Mouse (Mus musculus) spleen, adult 2 months (tissue): Measurements from ENCODE around the gene Tspan3. TPM values are rescaled to one million over a fixed set of nuclear protein-coding genes. Genes with fewer than 3 reads are reported as not detected.
A peak's percentile ranks its signal among the peaks of the same experiment; 100 is the strongest.

ENCODE experiments used
- DNase-seq, 2 experiments: peaks; one replicate each; pipeline versions ENCODE4 v3.0.0 to v3.0.0-alpha.2; 2012 to 2021; ENCODE audit warnings: low spot score in 2 of 2, low read depth in 1 of 2
- H3K27ac ChIP-seq: fragments of 200-500 bp; 2 replicates; pipeline ENCODE4 v1.5.1; 2012; ENCODE audit warnings: low read length, inconsistent platforms; ENCODE audit not compliant: insufficient read depth
- H3K27me3 ChIP-seq: fragments of 200-500 bp; 2 replicates; pipeline ENCODE4 v1.6.1; 2012; ENCODE audit warnings: mild to moderate bottlenecking, moderate library complexity, low read length, inconsistent platforms; ENCODE audit not compliant: control insufficient read depth, insufficient read depth
- H3K36me3 ChIP-seq: fragments of 200-500 bp; 2 replicates; pipeline ENCODE4 v1.6.1; 2012; ENCODE audit warnings: mild to moderate bottlenecking, low read length, inconsistent platforms; ENCODE audit not compliant: control insufficient read depth, insufficient read depth
- H3K4me1 ChIP-seq: fragments of 200-500 bp; 2 replicates; pipeline ENCODE4 v1.6.1; 2011; ENCODE audit warnings: inconsistent platforms; ENCODE audit not compliant: control insufficient read depth, insufficient read depth, insufficient read length
- H3K4me3 ChIP-seq: fragments of 200-500 bp; 2 replicates; pipeline ENCODE4 v1.5.1; 2011; ENCODE audit warnings: mild to moderate bottlenecking, inconsistent platforms; ENCODE audit not compliant: insufficient read depth, insufficient read length; ENCODE audit errors: extremely low read depth
- CTCF ChIP-seq: fragments of 200-500 bp; IDR thresholded peaks from 2 replicates; pipeline ENCODE4 v1.5.1; 2011; ENCODE audit warnings: mild to moderate bottlenecking, inconsistent platforms; ENCODE audit not compliant: insufficient read depth, insufficient read length, insufficient replicate concordance; ENCODE audit errors: extremely low read depth
- POLR2A ChIP-seq: fragments of 200-500 bp; IDR thresholded peaks from 2 replicates; pipeline ENCODE4 v1.6.1; 2011; ENCODE audit warnings: low read depth, low read length, inconsistent platforms
- WGBS: fragments of 180-500 bp; shearing (Covaris S2); methylation state at CpG from one replicate; pipeline ENCODE4 v1.1.7; 2018; 5-methylcytosine and 5-hydroxymethylcytosine counted together
- polyA plus RNA-seq: library from polyadenylated mRNA; depleted of rRNA; stranded (reverse); fragments of >200 nt; gene quantifications from 2 replicates; pipeline ENCODE4 v1.2.3, GENCODE M21; 2012; rRNA removed

Tspan3 gene
- polyA plus RNA-seq, 1 experiment = 55.6 TPM

DNA sequence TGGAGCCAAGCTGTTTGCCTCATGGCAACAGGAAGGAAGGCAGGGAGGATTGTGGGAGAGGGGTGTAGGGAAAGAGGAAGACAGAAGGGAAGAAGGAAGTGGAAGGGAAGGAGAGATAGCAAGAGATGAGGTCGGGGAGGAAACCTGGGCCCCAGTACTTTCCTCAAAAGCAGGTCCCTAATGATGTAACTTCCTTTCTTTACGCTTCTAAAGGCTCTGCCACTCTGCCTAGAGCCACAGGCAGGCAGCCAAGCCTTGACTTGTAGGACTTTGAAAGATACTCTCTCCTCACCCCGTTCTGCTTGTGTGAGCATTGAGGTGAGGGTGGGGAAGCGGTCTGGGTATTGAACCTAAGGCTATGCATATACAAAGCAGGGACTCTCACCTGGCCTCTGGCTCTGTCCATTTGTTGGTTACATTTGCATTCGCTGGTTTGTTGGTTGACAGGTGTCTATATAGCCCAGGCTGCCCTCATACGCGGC, 65.2 kb downstream of the Tspan3 start:
- peak in 1 of 2 experiments; percentile 44 for DNase-seq
- H3K27ac ChIP-seq = peak overlapping the region; percentile 40
- 30% methylated on average over 7 of the region's 7 CpGs for WGBS

DNA sequence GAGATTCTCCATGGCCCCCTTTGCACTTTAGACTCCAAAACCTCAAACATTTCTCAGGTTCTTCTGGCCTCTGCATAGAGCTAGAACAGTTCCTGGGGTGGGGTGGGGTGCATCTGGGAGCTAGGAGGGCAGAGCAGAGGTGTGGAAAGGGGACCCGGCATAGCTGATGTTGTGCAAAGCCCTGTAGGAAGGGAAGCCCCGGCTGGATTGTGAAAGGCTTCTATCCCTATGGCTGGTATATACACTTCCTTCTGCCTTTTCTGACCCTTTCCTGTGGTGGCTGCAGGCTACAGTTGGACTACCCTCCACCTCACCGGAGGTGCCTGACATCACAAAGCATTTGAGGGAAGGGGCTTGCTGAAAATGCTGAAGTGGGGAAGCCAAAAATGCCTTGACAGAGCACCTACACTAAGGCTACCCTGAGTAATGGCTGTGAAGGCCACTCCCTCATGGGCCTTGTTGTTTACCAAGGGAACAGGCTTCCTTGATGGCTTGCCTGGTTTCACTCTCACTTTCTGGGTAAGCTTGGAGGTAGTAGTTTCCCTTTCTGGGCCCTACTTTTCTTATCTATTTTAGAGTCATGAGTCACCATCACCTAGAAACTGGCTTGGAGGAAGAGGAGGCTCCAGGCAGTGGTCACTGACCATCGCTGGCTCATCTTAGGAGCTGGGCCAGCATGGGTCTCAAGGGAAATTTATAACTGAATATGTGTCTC, 67.5 kb downstream of the Tspan3 start:
- H3K27ac ChIP-seq = peak overlapping the region; percentile 44
- WGBS = 24% methylated on average over 4 of the region's 4 CpGs
- DNase-seq = no peak

More for the DNA sequence above, 65.2 kb downstream of the Tspan3 start:
- Histone ChIP-seq H3K4me3 (no peak overlapping the region), H3K36me3 (peaks cover 1% of the 10 kb centered on the region; the same call in 1 of the 2 replicates), H3K27me3 (no peaks in the 10 kb centered on the region), H3K4me1 (peaks cover 34% of the 10 kb centered on the region)
- TF ChIP-seq CTCF (no peak), POLR2A (no peak)

DNA sequence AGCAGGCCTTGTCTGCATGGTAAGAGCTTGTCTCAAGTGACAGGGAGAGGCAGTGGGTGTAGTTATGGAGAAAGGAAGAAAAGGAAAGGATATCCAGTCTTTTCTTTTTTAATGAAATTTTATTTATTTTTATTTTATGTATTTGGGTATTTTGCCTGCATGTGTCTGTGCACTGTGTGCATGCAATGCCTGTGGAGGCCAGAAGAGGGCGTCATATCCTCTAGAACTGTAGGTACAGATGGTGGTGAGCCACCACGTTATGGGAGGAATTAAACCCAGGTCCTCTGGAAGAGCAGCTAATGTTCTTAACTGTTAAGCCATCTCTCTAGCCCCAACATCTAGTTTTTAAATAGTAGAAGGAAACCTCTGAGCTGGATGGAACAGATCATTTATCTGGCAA, 73.2 kb downstream of the Tspan3 start:
- Histone ChIP-seq H3K36me3 (peaks cover 1% of the 10 kb centered on the region; the same call in 1 of the 2 replicates), H3K4me3 (no peak overlapping the region; the same call in 1 of the 2 replicates), H3K4me1 (peaks cover 15% of the 10 kb centered on the region; the same call in 1 of the 2 replicates), H3K27ac (peak overlapping the region; percentile 71; the same call in 1 of the 2 replicates), H3K27me3 (no peaks in the 10 kb centered on the region)
- 29% methylated on average over 2 of the region's 2 CpGs for WGBS
- no peak for TF ChIP-seq POLR2A
- TF ChIP-seq CTCF = peak; percentile 11; the same call in 1 of the 2 replicates
- DNase-seq = no peak

More for the DNA sequence above, 67.5 kb downstream of the Tspan3 start:
- Histone ChIP-seq H3K4me1 (peaks cover 15% of the 10 kb centered on the region; the same call in 1 of the 2 replicates), H3K36me3 (peaks cover 1% of the 10 kb centered on the region; the same call in 1 of the 2 replicates), H3K4me3 (no peak overlapping the region), H3K27me3 (no peaks in the 10 kb centered on the region)
- TF ChIP-seq CTCF (no peak), POLR2A (no peak)

DNA sequence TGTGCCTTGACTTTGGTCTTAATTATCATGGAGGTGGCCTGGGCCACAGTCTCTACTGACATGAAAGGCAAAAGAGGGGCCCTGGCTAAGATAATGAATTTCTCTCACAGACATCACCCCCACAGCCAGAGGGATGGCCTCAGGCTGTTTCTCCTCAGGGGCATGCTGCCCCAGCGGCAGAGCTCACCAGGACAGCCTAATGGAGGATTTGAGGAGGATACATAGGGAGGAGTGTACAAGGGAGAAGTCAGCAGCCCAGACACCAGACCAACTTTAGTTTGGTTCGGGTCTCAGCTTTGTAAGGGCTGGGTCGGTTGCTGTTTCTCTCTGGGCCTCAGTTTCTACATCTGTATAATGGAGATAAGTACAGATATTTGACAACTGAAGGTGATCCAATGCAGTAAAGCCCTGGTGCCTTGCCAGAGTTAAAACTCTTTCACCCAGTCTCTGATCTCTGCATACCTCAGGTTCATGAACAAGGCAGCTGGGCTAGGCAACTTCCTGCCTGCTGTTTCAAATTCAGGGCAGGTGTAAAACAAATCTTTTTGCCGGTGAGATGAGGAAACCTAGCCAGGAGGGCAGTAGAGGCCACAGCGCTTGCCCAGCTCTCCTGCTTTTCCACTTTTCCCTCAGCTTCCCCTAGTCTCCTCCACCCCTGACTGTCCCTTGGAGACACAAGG, 74.6 kb downstream of the Tspan3 start:
- TF ChIP-seq POLR2A (no peak), CTCF (no peak)
- Histone ChIP-seq H3K36me3 (no peaks in the 10 kb centered on the region), H3K27ac (peak overlapping the region; percentile 93), H3K4me3 (peak overlapping the region; percentile 70), H3K27me3 (no peaks in the 10 kb centered on the region), H3K4me1 (peaks cover 14% of the 10 kb centered on the region; the same call in 1 of the 2 replicates)
- peak in 1 of 2 experiments; percentile 34 for DNase-seq
- 17% methylated on average over 5 of the region's 5 CpGs for WGBS

DNA sequence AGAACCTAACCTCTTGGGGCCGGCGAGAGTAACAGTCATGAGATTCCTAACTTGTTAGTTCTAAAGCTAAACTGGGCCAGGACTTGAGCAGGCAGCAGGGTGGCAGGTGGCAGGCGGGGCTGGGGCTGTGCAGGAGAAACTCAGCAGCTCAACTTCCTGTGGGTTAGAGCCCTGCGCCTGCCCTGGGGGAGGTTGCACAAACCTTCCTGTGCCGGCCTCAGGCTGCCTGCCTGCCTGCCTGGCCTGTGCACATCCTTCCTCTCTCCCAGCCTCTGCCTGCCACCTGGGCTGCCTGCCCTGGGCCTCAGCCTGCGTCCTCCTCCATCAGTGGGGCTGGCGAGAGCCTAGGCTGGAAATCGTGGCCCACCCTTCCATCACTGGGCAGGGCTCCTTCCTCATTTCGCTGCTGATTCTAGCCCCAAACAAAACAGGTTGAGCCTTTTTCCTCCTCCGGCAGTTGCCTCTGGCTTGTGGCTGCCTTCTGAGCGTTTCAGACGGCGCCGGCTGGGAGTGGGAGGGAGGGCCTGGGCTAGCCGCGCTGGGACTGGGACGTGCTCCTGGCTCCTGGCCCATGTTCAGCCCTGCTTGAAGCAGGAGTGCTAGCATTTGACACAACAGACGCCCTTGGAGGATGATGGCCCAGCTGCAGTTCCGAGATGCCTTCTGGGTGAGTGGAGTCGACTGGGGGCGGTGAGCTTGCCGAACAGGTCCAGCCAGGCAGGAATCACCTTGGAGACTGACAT, 75.3 kb downstream of the Tspan3 start, which contains the start of gene Pstpip1:
Pstpip1 (plus strand) TSS at position 185 of the 743 bp plus-strand sequence.
- no peak for TF ChIP-seq CTCF
- TF ChIP-seq POLR2A = peak; percentile 85
- peak within 1 kb of the TSS; percentile 70 for H3K4me3 ChIP-seq
- DNase-seq = peak in 1 of 2 experiments; percentile 86
- H3K27ac ChIP-seq = peak within 1 kb of the TSS; percentile 93
- peaks cover 14% of the 10 kb centered on the region; the same call in 1 of the 2 replicates for H3K4me1 ChIP-seq
- 5% methylated on average over 22 of the region's 22 CpGs for WGBS
- no peaks in the 10 kb centered on the region for H3K27me3 ChIP-seq
- no peaks in the 10 kb centered on the region for H3K36me3 ChIP-seq

DNA sequence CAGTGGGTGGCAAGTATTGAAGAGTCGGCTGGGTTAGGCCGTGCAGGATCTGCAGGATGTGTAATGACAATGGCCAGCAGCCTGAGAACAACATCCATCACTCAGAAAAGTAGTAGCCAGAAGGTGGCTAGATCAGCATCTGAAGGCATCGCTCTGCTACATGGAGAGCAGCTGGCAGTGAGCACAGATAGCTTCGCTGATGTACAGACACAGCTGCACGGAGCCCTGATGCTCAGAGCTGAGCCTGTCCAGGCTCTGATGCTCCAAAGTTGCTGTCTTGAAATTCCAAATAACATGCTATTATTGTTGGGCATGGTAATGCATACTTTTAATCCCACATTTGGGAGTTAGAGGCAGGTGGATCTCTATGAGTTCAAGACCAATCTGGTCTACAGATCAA, 78.8 kb downstream of the Tspan3 start:
- DNase-seq = no peak
- Histone ChIP-seq H3K27ac (no peak overlapping the region), H3K36me3 (no peaks in the 10 kb centered on the region), H3K4me3 (no peak overlapping the region), H3K27me3 (no peaks in the 10 kb centered on the region), H3K4me1 (peaks cover 7% of the 10 kb centered on the region; the same call in 1 of the 2 replicates)
- 87% methylated on average over 5 of the region's 5 CpGs for WGBS
- no peak for TF ChIP-seq CTCF

Other genes starting within 250 kb of the Tspan3 start
- gene Scaper, start 227.4 kb downstream of the Tspan3 start, polyA plus RNA-seq = 3.7 and 4.0 TPM in 2 replicates
- not detected in 2 replicates for gene 4930563M21Rik, start 154.9 kb downstream of the Tspan3 start, polyA plus RNA-seq
- gene Rcn2, start 123.6 kb downstream of the Tspan3 start, polyA plus RNA-seq = 27.6 and 41.9 TPM in 2 replicates
- 51.8 and 65.0 TPM in 2 replicates for gene Pstpip1, start 75.5 kb downstream of the Tspan3 start, polyA plus RNA-seq